Mouse (Mus musculus): ENCODE measurements around the gene Prnp. TPM values are rescaled to one million over a fixed set of nuclear protein-coding genes. Genes with fewer than 3 reads are reported as not detected.

The Prnp gene
- total and polyA plus RNA-seq, 3 experiments = 18.3 to 24.0 TPM; not detected in 1

DNA sequence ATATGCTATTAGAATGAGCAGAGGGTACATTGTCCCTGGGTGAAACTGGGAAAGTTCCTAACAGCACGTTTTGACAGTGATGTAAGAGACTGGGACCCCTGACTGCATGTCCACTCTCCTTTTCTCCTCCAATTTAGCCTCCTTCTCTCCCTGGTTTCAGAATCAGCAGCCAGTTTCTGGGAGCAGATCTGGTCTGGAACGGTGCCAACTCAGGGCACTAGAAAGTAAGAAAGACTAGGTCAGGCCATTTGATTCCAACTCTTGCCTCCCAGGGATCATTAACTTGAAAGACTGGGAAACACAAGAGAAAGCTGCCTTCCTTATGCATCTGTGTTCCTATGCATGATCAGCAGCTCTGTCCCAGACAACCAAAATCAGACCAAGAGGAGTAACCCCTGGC, 42.7 kb downstream of the Prnp start:
- Histone ChIP-seq H3K9me3 (replicated peaks; ENCODE audit: insufficient read depth, low read length) (no peaks in the 10 kb centered on the region), H3K36me3 (ENCODE audit: control insufficient read depth in 1 of 2, insufficient read depth in 2 of 2, low read length in 2 of 2) (peaks cover 0 to 2% of the 10 kb centered on the region in 2 experiments; a peak in 1 of 4 replicates), H3K79me2 (ENCODE audit: control insufficient read depth, insufficient read depth, low read length, poor library complexity) (no peaks in the 10 kb centered on the region), H3K4me3 (ENCODE audit: control insufficient read depth in 1 of 2, insufficient read depth in 1 of 2, low read depth in 2 of 2, low read length in 2 of 2) (no peak overlapping the region), H3K9ac (ENCODE audit: control insufficient read depth, low read depth, low read length, poor library complexity, severe bottlenecking) (no peak overlapping the region), H3K27me3 (ENCODE audit: control insufficient read depth in 1 of 2, insufficient read depth in 2 of 2, low read length in 2 of 2) (no peaks in the 10 kb centered on the region), H3K4me1 (ENCODE audit: control insufficient read depth in 1 of 2, insufficient read depth in 2 of 2, low read length in 2 of 2) (peaks cover 0 to 3% of the 10 kb centered on the region in 2 experiments; a peak in 1 of 4 replicates), H3K27ac (ENCODE audit: control insufficient read depth, low read depth, low read length) (no peak overlapping the region)
- TF ChIP-seq MEF2A (IDR thresholded peaks at IDR 0.05; ENCODE audit: extremely low read depth, insufficient replicate concordance, low read depth, low read length, poor library complexity, severe bottlenecking) (no peak), POLR2AphosphoS2 (IDR thresholded peaks at IDR 0.05; ENCODE audit: low read length) (no peak), ZKSCAN1 (IDR thresholded peaks at IDR 0.05; ENCODE audit: low read depth, low read length) (no peak), MYC (IDR thresholded peaks at IDR 0.05; ENCODE audit: low read depth, low read length) (no peak), MYB (IDR thresholded peaks at IDR 0.05; ENCODE audit: low read depth, low read length) (no peak), KAT2A (conservative IDR thresholded peaks at IDR 0.05; ENCODE audit: low read depth, low read length) (no peak), SIN3A (IDR thresholded peaks at IDR 0.05; ENCODE audit: low read length) (no peak), MAX (IDR thresholded peaks at IDR 0.05; ENCODE audit: low read length) (no peak), MXI1 (IDR thresholded peaks at IDR 0.05; ENCODE audit: low read depth, low read length) (no peak), RCOR1 (IDR thresholded peaks at IDR 0.05; ENCODE audit: low read depth, low read length) (no peak), POLR2AphosphoS5 (IDR thresholded peaks at IDR 0.05; ENCODE audit: borderline replicate concordance, low read depth, low read length) (no peak), GABPA (IDR thresholded peaks at IDR 0.05; ENCODE audit: low read depth, low read length) (no peak), MAZ (IDR thresholded peaks at IDR 0.05; ENCODE audit: low read depth, low read length) (no peak), ZC3H11A (IDR thresholded peaks at IDR 0.05; ENCODE audit: low read depth, low read length) (no peak), ZMIZ1 (IDR thresholded peaks at IDR 0.05; ENCODE audit: low read depth, low read length) (no peak), NRF1 (IDR thresholded peaks at IDR 0.05; ENCODE audit: insufficient read depth, low read depth, low read length, poor library complexity, severe bottlenecking) (no peak), JUND (IDR thresholded peaks at IDR 0.05; ENCODE audit: low read depth, low read length) (no peak)
- no peak for DNase-seq (ENCODE audit: low read depth, low spot score)

DNA sequence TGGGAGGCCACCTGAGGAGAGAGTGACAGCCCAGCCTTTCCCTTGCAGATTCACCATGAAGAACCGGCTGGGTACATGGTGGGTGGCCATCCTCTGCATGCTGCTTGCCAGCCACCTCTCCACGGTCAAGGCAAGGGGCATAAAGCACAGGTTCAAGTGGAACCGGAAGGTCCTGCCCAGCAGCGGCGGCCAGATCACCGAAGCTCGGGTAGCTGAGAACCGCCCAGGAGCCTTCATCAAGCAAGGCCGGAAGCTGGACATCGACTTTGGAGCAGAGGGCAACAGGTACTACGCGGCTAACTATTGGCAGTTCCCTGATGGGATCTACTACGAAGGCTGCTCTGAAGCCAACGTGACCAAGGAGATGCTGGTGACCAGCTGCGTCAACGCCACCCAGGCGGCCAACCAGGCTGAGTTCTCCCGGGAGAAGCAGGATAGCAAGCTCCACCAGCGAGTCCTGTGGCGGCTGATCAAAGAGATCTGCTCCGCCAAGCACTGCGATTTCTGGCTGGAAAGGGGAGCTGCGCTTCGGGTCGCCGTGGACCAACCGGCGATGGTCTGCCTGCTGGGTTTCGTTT, 43.3 kb downstream of the Prnp start:
- H3K27me3 ChIP-seq (ENCODE audit: control insufficient read depth in 1 of 2, insufficient read depth in 2 of 2, low read length in 2 of 2) = no peaks in the 10 kb centered on the region
- no peaks in the 10 kb centered on the region for H3K9me3 ChIP-seq (replicated peaks; ENCODE audit: insufficient read depth, low read length)
- H3K27ac ChIP-seq (ENCODE audit: control insufficient read depth, low read depth, low read length) = no peak overlapping the region
- peaks cover 0 to 2% of the 10 kb centered on the region in 2 experiments; a peak in 1 of 4 replicates for H3K36me3 ChIP-seq (ENCODE audit: control insufficient read depth in 1 of 2, insufficient read depth in 2 of 2, low read length in 2 of 2)
- no peaks in the 10 kb centered on the region for H3K79me2 ChIP-seq (ENCODE audit: control insufficient read depth, insufficient read depth, low read length, poor library complexity)
- H3K4me3 ChIP-seq (ENCODE audit: control insufficient read depth in 1 of 2, insufficient read depth in 1 of 2, low read depth in 2 of 2, low read length in 2 of 2) = no peak overlapping the region
- no peak overlapping the region for H3K9ac ChIP-seq (ENCODE audit: control insufficient read depth, low read depth, low read length, poor library complexity, severe bottlenecking)
- no peak for DNase-seq (ENCODE audit: low read depth, low spot score)
- TF ChIP-seq RCOR1 (IDR thresholded peaks at IDR 0.05; ENCODE audit: low read depth, low read length) = no peak
- no peak for TF ChIP-seq POLR2A (IDR thresholded peaks at IDR 0.05; ENCODE audit: control insufficient read depth in 1 of 2, insufficient read depth in 1 of 2, low read depth in 1 of 2, low read length in 2 of 2, poor library complexity in 1 of 2)
- no peak for TF ChIP-seq MAX (IDR thresholded peaks at IDR 0.05; ENCODE audit: low read length)
- no peak for TF ChIP-seq HCFC1 (IDR thresholded peaks at IDR 0.05; ENCODE audit: low read depth, low read length)
- no peak for TF ChIP-seq POLR2AphosphoS5 (IDR thresholded peaks at IDR 0.05; ENCODE audit: borderline replicate concordance, low read depth, low read length)
- no peak for TF ChIP-seq GATA1 (IDR thresholded peaks at IDR 0.05; ENCODE audit: low read depth, low read length)
- TF ChIP-seq NRF1 (IDR thresholded peaks at IDR 0.05; ENCODE audit: insufficient read depth, low read depth, low read length, poor library complexity, severe bottlenecking) = no peak
- no peak for TF ChIP-seq JUND (IDR thresholded peaks at IDR 0.05; ENCODE audit: low read depth, low read length)
- TF ChIP-seq ELF1 (IDR thresholded peaks at IDR 0.05; ENCODE audit: low read depth, low read length) = no peak
- no peak for TF ChIP-seq TBP (IDR thresholded peaks at IDR 0.05; ENCODE audit: low read depth, low read length)
- no peak for TF ChIP-seq ZC3H11A (IDR thresholded peaks at IDR 0.05; ENCODE audit: low read depth, low read length)
- no peak for TF ChIP-seq ETS1 (IDR thresholded peaks at IDR 0.05; ENCODE audit: low read depth, low read length)
- TF ChIP-seq BHLHE40 (IDR thresholded peaks at IDR 0.05; ENCODE audit: borderline replicate concordance, low read depth, low read length) = no peak
- no peak for TF ChIP-seq USF2 (IDR thresholded peaks at IDR 0.05; ENCODE audit: borderline replicate concordance in 1 of 2, insufficient read depth in 1 of 2, low read depth in 1 of 2, low read length in 2 of 2)
- TF ChIP-seq ZNF384 (IDR thresholded peaks at IDR 0.05; ENCODE audit: low read depth, low read length) = no peak
- H3K4me1 ChIP-seq (ENCODE audit: control insufficient read depth in 1 of 2, insufficient read depth in 2 of 2, low read length in 2 of 2) = peaks cover 0 to 3% of the 10 kb centered on the region in 2 experiments; a peak in 1 of 4 replicates
